Mouse (Mus musculus) CD4-positive, CD25-positive, alpha-beta regulatory T cell, adult 4 months (primary cell): ENCODE data around the gene Lmna. TPM values are rescaled to one million over a fixed set of nuclear protein-coding genes. Genes with fewer than 3 reads are reported as not detected.

Source experiments
- ATAC-seq: one replicate; pipeline ENCODE4 v1.8.0; 2017
- polyA plus RNA-seq, 2 experiments: library from polyadenylated mRNA; unstranded; fragments of 100-300 nt; shearing (Covaris generic); gene quantifications; one replicate each; pipeline ENCODE4 v1.2.1; 2017

The Lmna gene
- polyA plus RNA-seq: 1 to 10 TPM; 5.0 to 5.1 TPM

DNA sequence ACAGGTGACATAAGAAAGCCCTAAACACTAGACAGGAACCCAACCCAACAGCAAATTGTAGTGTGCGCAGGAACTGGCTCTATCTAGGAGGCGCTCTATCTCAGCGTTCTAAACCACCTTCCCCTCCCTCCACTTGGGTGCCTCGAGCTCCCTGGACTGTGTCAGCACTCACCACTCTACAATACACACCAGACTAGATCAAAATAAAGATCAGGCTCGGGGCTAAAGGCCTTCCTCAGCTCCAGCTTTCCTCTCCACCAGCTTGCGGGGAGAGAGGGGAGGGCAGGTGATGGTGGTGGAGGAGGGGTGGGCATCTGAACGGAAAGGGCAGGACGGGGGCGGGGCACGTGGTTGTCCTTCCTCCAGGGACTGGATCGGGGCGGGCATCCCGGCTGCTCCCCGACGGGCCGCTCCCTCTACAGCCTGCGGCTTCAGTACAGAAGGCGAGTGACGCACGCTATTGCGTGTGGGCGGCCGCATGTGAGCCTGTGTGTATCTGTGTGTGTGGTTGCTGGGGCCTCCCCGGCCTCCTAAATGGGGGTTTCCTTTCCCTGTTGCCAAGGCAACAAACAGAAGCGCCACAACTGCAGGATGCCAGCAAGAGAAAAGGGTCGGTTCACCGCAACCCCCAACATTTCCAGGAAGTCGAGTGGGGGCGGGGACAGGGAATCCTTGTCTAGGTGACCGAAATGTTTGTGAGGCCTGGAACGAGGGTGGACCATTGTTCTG lies at the start of gene Lmna:
TSS of gene Lmna (minus strand) at position 265 of the 729 bp plus-strand sequence.
- peak; percentile 92 for ATAC-seq

DNA sequence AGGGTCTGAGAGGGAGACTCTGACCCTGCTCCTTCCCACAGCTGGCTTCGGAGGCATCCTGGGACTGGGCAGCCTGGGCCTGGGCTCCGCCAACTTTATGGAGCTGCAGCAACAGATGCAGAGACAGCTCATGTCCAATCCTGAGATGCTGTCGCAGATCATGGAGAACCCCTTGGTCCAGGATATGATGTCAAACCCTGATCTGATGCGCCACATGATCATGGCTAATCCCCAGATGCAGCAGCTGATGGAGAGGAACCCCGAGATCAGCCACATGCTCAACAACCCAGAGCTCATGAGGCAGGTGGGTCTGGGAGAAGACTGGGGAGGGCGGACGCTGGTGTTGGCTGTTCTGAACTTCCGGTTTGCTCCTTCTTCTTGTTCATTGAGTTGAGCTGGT lies 46.9 kb upstream of the Lmna start:
- no peak for ATAC-seq

DNA sequence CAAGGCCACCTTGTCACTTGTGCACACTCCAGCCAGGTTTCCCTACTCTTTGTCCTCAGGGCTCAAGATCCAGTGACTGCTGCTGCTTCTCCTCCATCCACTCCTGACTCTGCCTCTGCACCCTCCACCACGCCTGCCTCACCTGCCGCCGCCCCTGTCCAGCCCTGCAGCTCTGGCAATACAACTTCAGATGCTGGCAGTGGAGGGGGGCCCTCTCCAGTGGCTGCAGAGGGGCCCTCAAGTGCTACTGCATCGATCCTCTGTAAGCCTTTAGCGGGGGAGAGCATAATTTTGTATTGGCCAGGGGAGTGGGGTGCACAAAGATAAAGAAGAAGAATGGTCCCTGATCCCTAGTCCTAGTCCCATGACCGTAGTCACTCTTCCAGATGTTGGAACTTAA lies 46.0 kb upstream of the Lmna start:
- ATAC-seq: no peak

DNA sequence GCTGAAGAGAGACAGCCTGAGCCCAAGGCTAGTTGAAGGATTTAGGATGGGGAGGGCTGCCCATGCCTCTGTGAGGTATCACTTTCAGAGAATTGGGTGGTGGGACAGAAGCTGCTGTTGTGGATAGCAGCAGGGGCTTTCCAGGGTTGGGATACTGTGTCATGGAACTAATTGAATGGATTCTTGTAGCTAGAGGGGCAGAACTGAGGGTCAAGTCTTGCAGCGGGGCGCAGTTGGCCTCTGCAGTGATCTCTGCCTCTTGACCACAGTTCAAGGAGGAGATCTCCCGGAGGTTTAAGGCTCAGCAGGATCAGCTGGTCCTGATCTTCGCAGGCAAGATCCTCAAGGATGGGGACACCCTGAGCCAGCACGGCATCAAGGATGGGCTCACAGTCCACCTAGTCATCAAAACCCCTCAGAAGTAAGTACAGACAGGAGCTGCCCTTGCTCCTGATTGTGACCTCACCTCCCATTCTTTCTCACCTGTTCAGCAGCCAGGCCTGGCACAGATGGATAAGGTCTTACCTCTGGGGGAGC lies 45.4 kb upstream of the Lmna start:
- ATAC-seq: no peak

DNA sequence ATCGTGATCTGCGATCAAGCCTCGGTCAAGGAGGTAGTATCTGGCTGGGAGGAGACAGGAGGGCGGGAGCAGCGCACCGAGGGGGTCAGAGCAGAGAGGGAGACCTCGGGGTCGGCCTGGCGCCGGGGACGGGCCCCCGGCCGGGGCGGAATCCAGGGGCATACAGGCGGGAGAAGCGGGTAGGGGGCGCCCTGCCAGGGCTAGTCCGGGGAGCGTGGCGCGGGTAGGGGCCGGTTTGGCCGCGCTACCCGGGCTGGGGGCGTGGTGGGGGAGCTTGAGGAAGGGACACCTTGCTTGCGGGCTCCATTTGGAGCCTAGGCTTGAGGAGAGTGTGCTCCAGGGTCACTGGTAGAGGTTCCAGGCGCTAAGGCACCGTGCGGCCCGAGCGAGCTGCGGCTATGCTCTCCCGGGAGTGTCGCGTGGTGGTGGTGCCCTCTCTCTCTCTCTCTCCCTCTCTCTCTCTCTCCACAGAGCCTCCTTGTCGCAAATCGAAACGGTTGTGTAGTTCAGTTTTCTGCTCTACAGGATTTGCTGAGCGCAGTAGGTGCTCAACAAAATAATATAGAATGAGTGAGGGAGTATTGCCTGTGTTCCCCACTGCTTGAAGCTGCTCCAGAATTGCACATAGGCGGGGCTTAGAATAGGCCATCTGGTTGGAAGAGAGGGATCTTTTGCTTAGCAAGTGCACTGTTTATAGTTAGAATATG lies 44.3 kb upstream of the Lmna start:
- peak; percentile 7 for ATAC-seq

DNA sequence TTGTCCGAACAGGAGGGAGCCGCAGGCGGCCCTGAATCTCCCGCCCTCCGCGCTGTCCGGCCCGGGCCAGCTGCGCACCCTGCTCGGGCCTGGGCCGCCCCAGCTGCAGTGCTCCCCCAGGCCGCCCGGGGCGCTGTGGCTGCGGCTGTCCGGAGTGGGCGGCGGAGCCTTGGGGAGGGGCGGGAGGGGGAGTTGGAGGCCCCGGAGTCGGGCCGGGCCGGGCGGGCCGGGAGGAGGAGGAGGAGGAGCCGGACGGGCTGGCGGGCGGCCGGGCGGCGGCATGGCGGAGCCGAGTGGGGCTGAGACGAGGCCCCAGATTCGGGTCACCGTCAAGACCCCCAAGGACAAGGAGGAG lies 43.7 kb upstream of the Lmna start, which contains the start of gene Ubqln4:
TSS of gene Ubqln4 (plus strand) at position 234 of the 355 bp plus-strand sequence.
- peak; percentile 68 for ATAC-seq

DNA sequence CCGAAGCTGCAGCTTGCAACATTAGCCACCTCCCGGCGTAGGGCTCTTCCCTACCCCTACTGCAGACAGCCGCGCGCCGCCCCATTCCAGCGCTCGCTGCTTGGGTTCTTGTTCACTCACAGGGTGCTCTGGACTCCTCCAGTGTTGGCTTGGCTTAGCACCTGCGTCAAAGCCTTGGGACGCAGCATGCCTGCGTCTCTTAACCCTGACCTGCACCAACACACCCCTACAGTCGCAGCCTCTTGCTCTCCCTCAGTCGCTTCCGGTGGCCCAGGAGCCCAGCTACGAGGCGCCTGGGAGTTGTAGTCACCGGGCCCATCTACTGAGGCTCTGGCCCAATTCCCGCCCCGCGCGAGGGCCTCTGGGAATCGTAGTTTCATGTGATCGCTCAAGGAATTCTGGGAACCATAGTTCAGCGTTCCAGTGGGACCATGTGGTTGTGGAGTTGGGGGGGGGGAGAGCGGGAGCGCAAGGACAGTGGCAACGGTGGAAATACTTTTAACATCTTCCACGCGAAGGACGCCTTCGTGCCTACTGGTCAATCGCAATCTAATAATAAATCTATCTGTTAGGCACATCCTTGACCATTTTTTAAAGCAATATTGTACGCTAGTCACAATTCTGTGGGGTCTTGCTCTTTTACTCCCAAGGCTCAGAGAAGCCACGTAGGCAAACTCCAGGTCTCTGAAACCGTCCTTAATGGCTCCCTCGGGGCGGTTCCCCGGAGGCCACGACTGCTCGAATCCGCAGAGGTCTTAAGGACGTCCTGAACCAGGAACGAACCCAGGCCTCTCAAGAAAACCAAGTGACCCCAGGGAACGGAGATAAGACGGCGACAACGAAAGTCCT lies 43.1 kb upstream of the Lmna start, which contains the start of gene Lamtor2:
TSS of gene Lamtor2 (minus strand) at position 399 of the 849 bp plus-strand sequence.
- ATAC-seq: peak; percentile 91

DNA sequence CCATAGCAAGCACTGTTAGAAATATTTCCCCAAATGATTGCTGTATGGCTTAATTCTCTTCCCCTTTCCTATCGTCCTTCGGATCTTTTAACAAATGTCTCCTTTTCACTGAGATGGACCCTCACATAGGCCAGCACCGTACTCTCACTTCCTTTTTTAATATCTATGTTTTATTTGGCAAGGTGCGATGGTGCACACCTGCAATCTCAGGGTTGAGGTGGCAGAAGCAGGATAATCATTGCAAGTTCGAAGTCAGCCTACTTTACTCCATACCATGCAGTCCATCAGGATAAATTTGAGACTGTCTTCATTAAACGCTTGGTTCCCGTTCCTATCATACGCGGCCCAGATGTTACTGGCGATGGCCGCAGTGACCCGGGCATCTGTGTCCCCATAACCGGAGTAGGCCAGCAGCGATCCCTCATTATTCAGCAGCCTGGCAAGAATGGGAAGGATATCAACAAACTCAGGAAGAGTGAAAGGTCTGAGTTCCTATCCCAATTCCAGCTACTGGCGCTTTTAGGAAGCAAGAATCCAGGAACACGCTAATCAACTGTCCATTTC lies 42.4 kb upstream of the Lmna start:
- ATAC-seq: no peak

DNA sequence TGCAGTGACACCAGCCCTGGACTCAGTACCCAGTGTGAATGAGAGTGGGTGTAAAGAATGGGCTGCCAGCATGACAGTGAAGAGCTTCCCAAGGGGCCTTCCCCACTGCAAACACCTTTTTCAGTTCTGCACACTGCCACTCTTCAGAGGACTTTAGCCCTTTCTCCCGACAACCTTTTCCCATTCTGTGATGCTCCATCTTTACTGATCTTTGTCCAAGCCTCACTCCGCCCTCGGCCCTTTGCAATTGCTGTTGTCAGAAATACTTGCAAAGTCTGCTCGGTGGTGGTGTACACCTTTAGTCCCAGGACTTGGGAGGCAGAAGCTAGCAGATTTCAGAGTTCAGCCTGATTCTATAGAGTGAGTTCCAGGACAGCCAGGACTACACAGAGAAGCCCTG lies 41.8 kb upstream of the Lmna start:
- ATAC-seq: no peak

DNA sequence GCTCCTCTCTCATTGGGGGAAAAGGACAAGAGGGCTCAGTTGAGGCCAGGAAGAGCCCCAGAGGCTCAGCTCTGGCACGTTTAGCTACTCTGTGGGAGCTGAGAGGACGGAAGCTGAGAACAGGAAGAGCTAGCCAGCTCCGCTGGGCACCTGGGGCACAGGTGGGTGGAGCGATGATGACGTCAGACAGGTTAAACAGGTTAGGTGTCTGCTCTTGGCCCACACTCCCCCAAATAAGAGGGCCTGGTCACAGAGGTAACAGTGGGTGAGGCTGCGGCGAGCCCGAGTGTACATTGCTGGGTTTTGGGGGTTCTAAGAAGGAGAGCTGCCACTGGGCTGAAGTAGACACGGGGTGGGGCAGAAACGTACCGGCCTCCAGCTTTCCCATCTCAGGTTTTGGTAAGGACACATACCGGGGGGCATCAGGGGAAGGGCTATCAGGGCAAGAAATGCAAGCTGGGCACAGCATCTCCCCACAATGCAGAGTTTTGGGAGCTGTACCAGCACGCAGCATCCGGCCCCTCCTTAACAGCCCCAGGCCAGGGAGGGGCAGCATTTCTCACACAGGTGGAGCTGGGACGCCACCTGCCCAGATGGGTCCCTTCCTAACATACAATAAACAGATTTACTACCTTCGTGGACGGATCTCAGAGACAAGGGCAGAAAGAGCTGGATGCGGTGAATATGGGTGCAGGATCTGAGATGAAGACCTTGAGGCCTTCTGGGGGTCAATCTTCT lies 38.6 kb upstream of the Lmna start, which contains the start of gene Rab25:
TSS of gene Rab25 (minus strand) at position 121 of the 738 bp plus-strand sequence.
- ATAC-seq: no peak

DNA sequence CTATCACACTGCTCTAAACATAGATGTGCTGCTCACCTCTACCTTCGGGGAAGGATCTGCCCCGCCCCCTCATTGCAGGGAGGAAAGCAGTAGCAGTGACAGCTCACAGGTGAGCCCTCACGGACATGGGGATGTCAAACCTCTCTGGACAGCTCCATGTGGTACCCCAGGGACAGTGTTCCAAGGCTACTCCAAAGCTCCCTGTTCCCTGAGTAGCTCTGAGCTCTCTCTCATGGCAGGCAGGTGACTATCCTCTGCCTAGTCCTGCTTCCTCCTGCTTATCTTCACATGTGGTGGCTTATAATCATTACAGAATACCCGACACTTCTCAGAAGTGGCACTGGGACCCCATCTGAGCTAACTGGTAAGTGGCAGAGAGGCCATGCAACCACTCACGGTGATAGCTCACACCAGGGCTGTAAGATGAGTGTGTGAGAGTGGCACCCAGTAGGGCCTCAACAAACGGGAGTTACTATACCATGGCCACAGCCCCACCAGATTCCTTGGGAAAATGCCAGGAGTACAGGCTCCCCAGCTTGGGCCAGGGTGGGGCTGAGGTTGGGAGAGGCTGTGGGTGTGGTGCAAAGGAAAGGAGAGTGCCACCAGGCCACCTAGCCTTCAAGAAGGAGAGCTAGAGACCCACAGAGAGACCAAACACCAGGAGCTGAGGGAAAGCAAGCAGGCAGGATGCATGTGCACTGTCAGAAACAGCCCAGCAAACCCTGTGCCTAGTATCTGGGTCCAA lies 37.1 kb upstream of the Lmna start:
- no peak for ATAC-seq

DNA sequence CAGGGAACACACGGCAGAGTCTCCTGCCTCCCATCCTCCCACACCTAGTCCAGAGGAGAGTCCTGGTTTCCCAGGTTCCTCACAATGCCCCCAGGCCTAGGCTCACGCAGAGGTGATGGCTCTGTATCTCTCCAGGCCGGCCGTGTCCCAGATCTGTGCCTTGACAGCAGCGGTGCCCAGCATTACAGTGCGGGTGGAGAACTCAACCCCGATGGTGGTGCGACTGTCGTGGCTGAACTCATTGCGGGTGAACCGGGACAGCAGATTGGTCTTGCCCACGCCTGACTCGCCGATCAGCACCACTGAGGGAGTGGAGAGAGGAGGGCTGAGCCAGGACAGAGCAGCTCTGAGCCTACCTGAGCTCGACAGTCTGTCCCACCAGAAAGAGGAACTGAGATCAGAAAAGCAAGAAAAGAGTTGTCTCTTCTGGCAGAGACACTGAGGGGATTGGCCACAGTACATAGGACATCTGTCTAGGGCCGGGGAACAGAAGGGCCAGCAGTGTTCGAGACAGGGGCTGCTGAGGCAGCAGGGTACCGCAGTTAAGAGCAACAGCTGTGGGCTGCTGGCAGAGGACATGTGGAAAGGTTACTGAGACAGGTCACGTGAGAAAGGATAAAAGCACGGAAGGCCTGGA lies 35.3 kb upstream of the Lmna start:
- ATAC-seq: no peak

DNA sequence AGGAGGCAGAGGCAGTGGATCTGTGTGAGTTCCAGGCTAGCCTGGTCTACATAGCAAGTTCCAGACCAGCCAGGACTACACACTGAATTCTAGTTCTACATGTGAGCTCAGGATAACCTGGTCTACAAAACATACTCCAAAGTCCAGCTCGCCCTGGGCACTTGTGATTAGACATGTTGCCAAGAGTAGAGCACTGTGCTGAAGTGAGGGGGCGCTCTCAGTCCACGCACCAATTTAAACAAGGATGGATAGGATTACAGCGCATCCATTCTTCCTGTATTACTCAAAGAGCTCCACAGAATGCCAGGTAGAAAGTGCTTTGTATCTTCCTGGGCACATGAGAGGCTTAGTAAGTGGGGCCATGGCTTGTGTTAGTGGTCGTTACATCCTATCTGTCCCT lies 34.8 kb upstream of the Lmna start:
- no peak for ATAC-seq

DNA sequence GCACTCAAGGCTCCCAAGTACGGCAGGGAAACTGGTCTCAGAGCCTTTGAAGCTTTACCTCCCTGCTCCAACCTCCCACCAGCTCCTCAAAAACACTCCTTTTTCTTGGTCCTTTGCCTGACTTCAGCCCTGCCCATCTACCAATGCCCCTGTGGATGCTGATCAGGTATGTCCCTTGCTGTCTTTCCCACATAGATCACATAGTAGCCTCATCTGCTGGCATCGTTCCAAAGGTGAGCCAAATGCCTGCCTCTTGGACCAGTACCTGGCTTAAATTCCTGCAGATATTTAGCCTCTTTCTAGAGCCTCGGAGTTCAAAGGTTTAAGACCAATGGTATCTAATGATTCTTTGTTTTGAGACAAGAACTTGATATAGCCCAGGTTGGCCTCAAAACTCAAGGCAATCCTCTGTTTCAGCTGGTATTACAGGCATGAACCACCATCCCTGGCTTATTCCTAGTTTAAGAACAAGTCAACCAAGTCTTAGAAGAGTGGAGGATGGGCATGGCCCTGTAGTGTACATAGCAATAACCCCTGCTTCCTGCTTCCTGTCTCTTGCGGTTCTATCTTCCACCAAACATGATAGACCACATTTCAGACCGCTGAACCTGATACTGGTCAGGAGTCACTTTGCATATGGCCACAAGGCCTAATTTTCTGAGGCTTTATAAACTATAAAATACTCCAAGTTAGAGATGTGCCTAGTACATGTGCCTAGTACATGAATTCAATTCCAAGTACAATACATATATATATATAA lies 34.1 kb upstream of the Lmna start:
- ATAC-seq: peak; percentile 57

DNA sequence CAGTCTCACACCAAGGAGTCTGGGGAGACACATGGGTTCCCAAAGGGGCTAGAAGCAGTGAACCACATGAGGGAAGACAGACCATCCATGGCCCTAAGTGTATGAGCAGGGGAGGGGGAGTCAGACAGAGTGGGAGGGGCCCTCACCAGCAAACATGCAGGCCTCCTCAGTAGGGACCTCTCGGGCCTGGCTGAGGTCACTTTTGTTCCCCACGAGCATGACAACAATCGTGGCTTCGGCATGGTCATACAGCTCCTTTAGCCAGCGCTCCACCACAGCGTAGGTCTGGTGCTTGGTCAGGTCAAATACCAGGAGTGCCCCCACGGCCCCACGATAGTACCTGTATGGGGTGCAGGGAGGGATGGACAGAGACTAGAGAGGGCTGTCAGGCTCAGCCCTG lies 33.4 kb upstream of the Lmna start:
- ATAC-seq: no peak

DNA sequence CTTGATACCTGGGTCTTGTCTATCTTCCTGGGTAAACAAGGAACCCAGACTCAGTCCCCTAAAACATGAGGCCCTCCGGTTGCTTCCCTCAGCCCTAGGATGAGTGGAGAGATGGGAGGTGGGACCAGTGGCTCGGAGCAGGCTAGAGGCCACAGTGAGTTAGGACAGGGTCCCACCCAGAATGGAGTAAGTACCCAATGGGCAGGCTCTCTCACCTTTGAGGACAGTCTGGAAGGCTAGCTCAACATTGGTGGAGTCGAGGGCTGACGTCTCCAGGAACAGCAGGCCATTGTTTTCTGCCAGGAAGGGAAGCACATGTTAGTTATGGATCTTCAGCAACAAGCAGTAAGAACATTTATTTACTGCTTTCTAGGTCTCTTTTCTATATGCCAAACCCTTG lies 32.7 kb upstream of the Lmna start:
- no peak for ATAC-seq

DNA sequence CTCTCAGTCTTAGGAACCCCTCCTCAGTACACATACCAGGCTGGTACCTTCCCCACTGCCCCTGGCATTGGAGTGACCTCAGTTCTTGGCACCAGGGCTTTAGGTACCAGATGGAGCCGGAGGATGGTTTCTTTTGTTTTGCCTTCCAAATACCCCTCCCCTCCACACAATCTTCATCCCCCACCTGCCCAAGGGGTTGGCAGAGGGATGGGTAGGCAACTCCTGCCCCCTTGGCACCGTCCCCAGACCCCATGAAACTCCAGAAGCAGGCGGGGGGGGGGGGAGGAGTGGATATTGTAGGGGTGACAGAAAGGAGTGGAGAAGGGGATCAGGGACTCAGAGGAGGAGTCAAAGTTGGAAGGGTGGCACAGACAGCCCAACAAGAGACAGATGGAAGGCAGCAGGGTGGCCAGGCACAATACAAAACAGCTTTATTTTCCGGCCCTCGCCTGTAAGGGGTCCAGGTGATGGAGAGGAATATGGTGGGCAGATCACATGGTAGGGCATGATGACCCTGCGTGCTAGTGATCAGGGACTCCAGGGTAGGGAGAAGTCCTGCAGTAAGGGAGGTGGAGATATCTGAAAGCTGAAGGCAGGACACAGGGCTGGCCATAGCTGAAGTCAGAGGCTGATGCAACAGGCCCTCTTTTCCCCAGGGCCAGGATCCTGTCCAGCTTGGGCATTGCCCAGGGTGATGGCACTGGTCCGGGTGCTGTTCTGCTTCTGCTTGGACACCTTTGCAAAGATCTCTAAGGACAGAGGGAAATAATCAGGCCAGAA lies 32.1 kb upstream of the Lmna start:
- ATAC-seq: no peak

DNA sequence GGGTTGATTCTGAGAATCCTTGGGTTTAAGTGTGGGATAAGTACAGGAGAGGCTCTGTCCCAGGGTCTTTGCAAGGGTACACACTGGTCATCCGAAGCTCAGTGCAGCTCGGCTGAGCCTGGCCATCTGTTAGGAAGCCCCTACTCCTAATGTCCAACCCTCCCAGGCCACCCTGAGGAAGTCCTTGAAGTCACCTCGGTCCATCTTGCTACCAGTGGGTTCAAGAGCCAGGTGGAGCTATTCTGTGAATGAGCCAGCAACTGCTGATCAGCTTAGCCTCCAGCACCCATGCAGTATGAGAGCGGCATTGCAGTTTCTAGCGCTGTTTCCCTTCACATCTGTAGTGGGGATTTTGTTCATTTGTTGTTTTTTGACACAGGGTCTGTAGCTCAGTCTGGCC lies 30.3 kb upstream of the Lmna start:
- ATAC-seq: no peak

DNA sequence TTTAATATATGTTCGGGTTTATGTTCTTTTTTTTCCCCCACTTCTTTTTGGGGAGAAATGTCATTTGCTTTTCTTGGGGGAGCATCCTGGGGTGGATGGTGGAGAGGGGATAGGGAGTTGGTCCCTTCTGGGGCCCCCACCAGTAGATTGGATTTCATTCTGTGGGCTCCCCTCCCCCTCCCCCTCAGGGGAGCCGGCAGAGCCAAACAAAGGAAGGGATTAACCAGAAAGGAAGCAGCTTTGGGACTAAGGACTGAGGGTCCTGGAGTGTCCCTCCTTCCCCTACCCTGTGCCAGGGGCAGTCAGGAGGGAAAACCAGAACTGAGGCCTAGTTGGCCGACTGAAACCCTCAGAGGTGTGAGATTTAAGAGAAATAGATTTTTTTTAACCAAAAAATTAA lies 29.6 kb upstream of the Lmna start:
- no peak for ATAC-seq
